Mouse (Mus musculus): ENCODE measurements at regions not wholly inside any gene's neighbourhood (a gene's known extent, or its start where the extent isn't known, plus 50 kb on each side); places are given as distances from the start of the nearest gene placed in this dataset.

DNA sequence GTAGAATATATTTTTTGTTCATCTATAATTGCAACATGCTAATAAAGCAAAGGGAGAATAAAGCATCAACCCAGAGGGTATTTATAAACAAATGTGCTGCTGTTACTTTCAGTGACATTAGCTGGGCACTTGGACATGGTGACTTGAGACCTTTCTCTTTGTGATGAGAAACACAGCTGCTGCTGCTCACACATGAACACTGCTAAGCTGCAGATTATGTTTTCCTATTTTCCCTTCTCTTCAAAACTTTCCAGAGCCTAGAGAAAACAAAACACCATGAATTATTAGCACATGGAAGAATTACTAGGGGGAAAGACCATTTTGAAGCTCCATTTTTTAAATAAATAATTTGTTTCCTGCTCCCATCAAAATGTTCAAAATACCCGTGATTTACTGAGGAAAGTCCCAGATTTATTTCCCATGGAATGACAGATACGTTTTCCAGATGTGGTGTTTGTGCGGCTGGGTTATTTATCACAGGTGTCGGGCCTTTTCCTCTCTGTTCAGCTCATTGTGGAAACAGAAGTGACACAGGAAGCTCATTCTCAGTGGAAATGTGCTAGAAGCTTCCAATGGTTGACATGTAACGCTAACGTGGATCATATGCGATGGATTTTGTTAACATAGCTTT lies 73.8 kb upstream of the Slc5a12 start:
- TF ChIP-seq MYC (IDR thresholded peaks at IDR 0.05; ENCODE audit: low read depth, low read length) (no peak), POLR2AphosphoS5 (IDR thresholded peaks at IDR 0.05; ENCODE audit: borderline replicate concordance, low read depth, low read length) (no peak), MEF2A (IDR thresholded peaks at IDR 0.05; ENCODE audit: extremely low read depth, insufficient replicate concordance, low read depth, low read length, poor library complexity, severe bottlenecking) (no peak), ELF1 (IDR thresholded peaks at IDR 0.05; ENCODE audit: low read depth, low read length) (no peak), MAZ (IDR thresholded peaks at IDR 0.05; ENCODE audit: low read depth, low read length) (no peak), MAFK (IDR thresholded peaks at IDR 0.05; ENCODE audit: borderline replicate concordance, low read depth, low read length) (no peak), GATA1 (IDR thresholded peaks at IDR 0.05; ENCODE audit: low read depth, low read length) (no peak), ZKSCAN1 (IDR thresholded peaks at IDR 0.05; ENCODE audit: low read depth, low read length) (no peak), GABPA (IDR thresholded peaks at IDR 0.05; ENCODE audit: low read depth, low read length) (no peak)
- H3K79me2 ChIP-seq (ENCODE audit: control insufficient read depth, insufficient read depth, low read length, poor library complexity): no peaks in the 10 kb centered on the region
- no peak overlapping the region for H3K9ac ChIP-seq (ENCODE audit: control insufficient read depth, low read depth, low read length, poor library complexity, severe bottlenecking)

DNA sequence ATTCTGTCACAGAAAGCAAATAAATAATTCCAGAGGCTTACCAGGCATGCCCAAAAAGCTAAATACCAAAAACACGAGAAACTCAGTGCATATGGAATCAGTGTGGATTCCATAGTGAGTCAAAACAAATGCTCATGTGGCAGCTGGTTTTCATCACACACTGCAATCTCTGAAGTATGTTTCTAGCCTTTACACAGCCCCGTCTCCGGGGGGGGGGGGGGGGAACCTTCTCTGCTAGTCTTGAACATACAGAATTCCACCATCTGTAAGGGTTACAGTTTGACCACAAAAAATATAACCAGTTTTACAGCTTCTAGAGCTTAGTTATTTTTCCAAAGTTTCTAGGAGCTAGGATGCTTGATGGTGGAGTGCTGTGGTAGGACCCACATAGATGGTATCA lies 68.9 kb upstream of the Slc5a12 start:
- TF ChIP-seq RAD21 (IDR thresholded peaks at IDR 0.05; ENCODE audit: low read depth, low read length): no peak
- no peak for TF ChIP-seq ZNF384 (IDR thresholded peaks at IDR 0.05; ENCODE audit: low read depth, low read length)
- no peak for TF ChIP-seq ZKSCAN1 (IDR thresholded peaks at IDR 0.05; ENCODE audit: low read depth, low read length)
- no peak for TF ChIP-seq MYC (IDR thresholded peaks at IDR 0.05; ENCODE audit: low read depth, low read length)
- TF ChIP-seq GABPA (IDR thresholded peaks at IDR 0.05; ENCODE audit: low read depth, low read length): no peak
- no peak for TF ChIP-seq JUND (IDR thresholded peaks at IDR 0.05; ENCODE audit: low read depth, low read length)
- no peak for TF ChIP-seq NELFE (IDR thresholded peaks at IDR 0.05; ENCODE audit: low read depth, low read length)
- TF ChIP-seq ZC3H11A (IDR thresholded peaks at IDR 0.05; ENCODE audit: low read depth, low read length): no peak
- no peak for TF ChIP-seq USF1 (IDR thresholded peaks at IDR 0.05; ENCODE audit: low read depth, low read length)
- no peak for TF ChIP-seq BHLHE40 (IDR thresholded peaks at IDR 0.05; ENCODE audit: borderline replicate concordance, low read depth, low read length)
- TF ChIP-seq HCFC1 (IDR thresholded peaks at IDR 0.05; ENCODE audit: low read depth, low read length): no peak
- TF ChIP-seq E2F4 (IDR thresholded peaks at IDR 0.05; ENCODE audit: borderline replicate concordance, low read depth, low read length): no peak
- TF ChIP-seq CHD2 (IDR thresholded peaks at IDR 0.05; ENCODE audit: low read length): no peak
- TF ChIP-seq ELF1 (IDR thresholded peaks at IDR 0.05; ENCODE audit: low read depth, low read length): no peak
- no peak for TF ChIP-seq EP300 (IDR thresholded peaks at IDR 0.05; ENCODE audit: low read depth in 1 of 2, low read length in 2 of 2)
- TF ChIP-seq SIN3A (IDR thresholded peaks at IDR 0.05; ENCODE audit: low read length): no peak
- no peak for TF ChIP-seq TCF12 (IDR thresholded peaks at IDR 0.05; ENCODE audit: low read depth, low read length)
- no peak for TF ChIP-seq USF2 (IDR thresholded peaks at IDR 0.05; ENCODE audit: borderline replicate concordance in 1 of 2, insufficient read depth in 1 of 2, low read depth in 1 of 2, low read length in 2 of 2)
- DNase-seq (ENCODE audit: low read depth, low spot score): no peak

More for the DNA sequence above, 73.8 kb upstream of the Slc5a12 start:
- Histone ChIP-seq H3K9me3 (replicated peaks; ENCODE audit: insufficient read depth, low read length) (no peaks in the 10 kb centered on the region), H3K27ac (ENCODE audit: control insufficient read depth, low read depth, low read length) (no peak overlapping the region), H3K4me1 (ENCODE audit: control insufficient read depth in 1 of 2, insufficient read depth in 2 of 2, low read length in 2 of 2) (no peaks in the 10 kb centered on the region), H3K4me3 (ENCODE audit: control insufficient read depth in 1 of 2, insufficient read depth in 1 of 2, low read depth in 2 of 2, low read length in 2 of 2) (no peak overlapping the region), H3K36me3 (ENCODE audit: control insufficient read depth in 1 of 2, insufficient read depth in 2 of 2, low read length in 2 of 2) (no peaks in the 10 kb centered on the region), H3K27me3 (ENCODE audit: control insufficient read depth in 1 of 2, insufficient read depth in 2 of 2, low read length in 2 of 2) (no peaks in the 10 kb centered on the region)
- DNase-seq (ENCODE audit: low read depth, low spot score): no peak

More for the DNA sequence above, 68.9 kb upstream of the Slc5a12 start:
- Histone ChIP-seq H3K4me1 (ENCODE audit: control insufficient read depth in 1 of 2, insufficient read depth in 2 of 2, low read length in 2 of 2) (no peaks in the 10 kb centered on the region), H3K27me3 (ENCODE audit: control insufficient read depth in 1 of 2, insufficient read depth in 2 of 2, low read length in 2 of 2) (no peaks in the 10 kb centered on the region), H3K4me3 (ENCODE audit: control insufficient read depth in 1 of 2, insufficient read depth in 1 of 2, low read depth in 2 of 2, low read length in 2 of 2) (no peak overlapping the region), H3K27ac (ENCODE audit: control insufficient read depth, low read depth, low read length) (no peak overlapping the region), H3K9me3 (replicated peaks; ENCODE audit: insufficient read depth, low read length) (no peaks in the 10 kb centered on the region), H3K79me2 (ENCODE audit: control insufficient read depth, insufficient read depth, low read length, poor library complexity) (no peaks in the 10 kb centered on the region), H3K9ac (ENCODE audit: control insufficient read depth, low read depth, low read length, poor library complexity, severe bottlenecking) (no peak overlapping the region), H3K36me3 (ENCODE audit: control insufficient read depth in 1 of 2, insufficient read depth in 2 of 2, low read length in 2 of 2) (no peaks in the 10 kb centered on the region)
